Mouse (Mus musculus): ENCODE measurements at regions not wholly inside any gene's neighbourhood (a gene's known extent, or its start where the extent isn't known, plus 50 kb on each side); places are given as distances from the start of the nearest gene placed in this dataset.

- ATAC-seq (replicated peaks; ENCODE audit: insufficient number of reproducible peaks, low FRiP score, low TSS enrichment, low read depth) (no peak), DNase-seq (ENCODE audit: low spot score) (no peak)
- Histone ChIP-seq H3K36me3 (replicated peaks; ENCODE audit: control insufficient read depth, insufficient read depth, low read depth, low read length) (no peaks in the 10 kb centered on the region), H3K4me3 (ENCODE audit: low read depth, low read length) (no peak overlapping the region), H3K4me1 (ENCODE audit: control insufficient read depth, insufficient read depth, low read length) (no peaks in the 10 kb centered on the region; the same call in 1 of the 2 replicates), H3K4me2 (ENCODE audit: low read depth, low read length) (no peak overlapping the region), H3K27me3 (ENCODE audit: control insufficient read depth, insufficient read depth, low read length) (no peaks in the 10 kb centered on the region), H3K27ac (replicated peaks; ENCODE audit: low read depth, low read length) (no peak overlapping the region), H3K9me3 (replicated peaks; ENCODE audit: control insufficient read depth, low read length) (no peaks in the 10 kb centered on the region), H3K9ac (replicated peaks; ENCODE audit: low read length) (no peak overlapping the region)
- 67% methylated on average over 4 of the region's 4 CpGs for WGBS
Measured at GRCm38 (mm10) chr5:118448884-118449515, 111.5 kb upstream of the Med13l start.

GRCm38 (mm10) chr5:118449893-118450292 lies 110.6 kb upstream of the Med13l start:
- no peak overlapping the region for H3K9ac ChIP-seq (replicated peaks; ENCODE audit: low read length)
- no peaks in the 10 kb centered on the region for H3K36me3 ChIP-seq (replicated peaks; ENCODE audit: control insufficient read depth, insufficient read depth, low read depth, low read length)
- no peak overlapping the region for H3K27ac ChIP-seq (replicated peaks; ENCODE audit: low read depth, low read length)
- no peak overlapping the region for H3K4me2 ChIP-seq (ENCODE audit: low read depth, low read length)
- ATAC-seq (replicated peaks; ENCODE audit: insufficient number of reproducible peaks, low FRiP score, low TSS enrichment, low read depth) = no peak
- no peaks in the 10 kb centered on the region for H3K27me3 ChIP-seq (ENCODE audit: control insufficient read depth, insufficient read depth, low read length)
- DNase-seq (ENCODE audit: low spot score) = no peak
- H3K4me1 ChIP-seq (ENCODE audit: control insufficient read depth, insufficient read depth, low read length) = no peaks in the 10 kb centered on the region; the same call in 1 of the 2 replicates
- H3K4me3 ChIP-seq (ENCODE audit: low read depth, low read length) = no peak overlapping the region
- no peaks in the 10 kb centered on the region for H3K9me3 ChIP-seq (replicated peaks; ENCODE audit: control insufficient read depth, low read length)
- 90% methylated on average over 4 of the region's 4 CpGs for WGBS

- no peak for DNase-seq (ENCODE audit: low spot score)
- Histone ChIP-seq H3K27ac (replicated peaks; ENCODE audit: low read depth, low read length) (no peak overlapping the region), H3K4me2 (ENCODE audit: low read depth, low read length) (no peak overlapping the region), H3K4me1 (ENCODE audit: control insufficient read depth, insufficient read depth, low read length) (no peaks in the 10 kb centered on the region), H3K36me3 (replicated peaks; ENCODE audit: control insufficient read depth, insufficient read depth, low read depth, low read length) (no peaks in the 10 kb centered on the region), H3K9me3 (replicated peaks; ENCODE audit: control insufficient read depth, low read length) (no peaks in the 10 kb centered on the region), H3K9ac (replicated peaks; ENCODE audit: low read length) (no peak overlapping the region), H3K4me3 (ENCODE audit: low read depth, low read length) (no peak overlapping the region), H3K27me3 (ENCODE audit: control insufficient read depth, insufficient read depth, low read length) (no peaks in the 10 kb centered on the region)
- WGBS = 80% methylated on average over 2 of the region's 2 CpGs
- no peak for ATAC-seq (replicated peaks; ENCODE audit: insufficient number of reproducible peaks, low FRiP score, low TSS enrichment, low read depth)
Measured at GRCm38 (mm10) chr5:118452052-118452451, 108.4 kb upstream of the Med13l start.

- no peak overlapping the region for H3K4me3 ChIP-seq (ENCODE audit: low read depth, low read length)
- no peaks in the 10 kb centered on the region for H3K27me3 ChIP-seq (ENCODE audit: control insufficient read depth, insufficient read depth, low read length)
- no peaks in the 10 kb centered on the region for H3K9me3 ChIP-seq (replicated peaks; ENCODE audit: control insufficient read depth, low read length)
- DNase-seq (ENCODE audit: low spot score) (no peak), ATAC-seq (replicated peaks; ENCODE audit: insufficient number of reproducible peaks, low FRiP score, low TSS enrichment, low read depth) (no peak)
- H3K36me3 ChIP-seq (replicated peaks; ENCODE audit: control insufficient read depth, insufficient read depth, low read depth, low read length) = no peaks in the 10 kb centered on the region
- no peak overlapping the region for H3K27ac ChIP-seq (replicated peaks; ENCODE audit: low read depth, low read length)
- no peak overlapping the region for H3K9ac ChIP-seq (replicated peaks; ENCODE audit: low read length)
- H3K4me2 ChIP-seq (ENCODE audit: low read depth, low read length) = no peak overlapping the region
- WGBS = 95% methylated on average over 1 of the region's 1 CpGs
- H3K4me1 ChIP-seq (ENCODE audit: control insufficient read depth, insufficient read depth, low read length) = no peaks in the 10 kb centered on the region
Measured at GRCm38 (mm10) chr5:118454096-118454495, 106.4 kb upstream of the Med13l start.

GRCm38 (mm10) chr5:118458727-118459390 lies 101.6 kb upstream of the Med13l start:
- Histone ChIP-seq H3K27me3 (ENCODE audit: control insufficient read depth, insufficient read depth, low read length) (no peaks in the 10 kb centered on the region), H3K9me3 (replicated peaks; ENCODE audit: control insufficient read depth, low read length) (no peaks in the 10 kb centered on the region), H3K4me3 (ENCODE audit: low read depth, low read length) (no peak overlapping the region), H3K9ac (replicated peaks; ENCODE audit: low read length) (peak overlapping the region; percentile 30; the same call in 1 of the 2 replicates), H3K27ac (replicated peaks; ENCODE audit: low read depth, low read length) (no peak overlapping the region), H3K4me2 (ENCODE audit: low read depth, low read length) (peak overlapping the region; percentile 26), H3K36me3 (replicated peaks; ENCODE audit: control insufficient read depth, insufficient read depth, low read depth, low read length) (no peaks in the 10 kb centered on the region), H3K4me1 (ENCODE audit: control insufficient read depth, insufficient read depth, low read length) (peaks cover 2% of the 10 kb centered on the region; the same call in 1 of the 2 replicates)
- DNase-seq (ENCODE audit: low spot score) (peak; percentile 66), ATAC-seq (replicated peaks; ENCODE audit: insufficient number of reproducible peaks, low FRiP score, low TSS enrichment, low read depth) (peak; percentile 58; the same call in 1 of the 2 replicates)
- 3% methylated on average over 16 of the region's 16 CpGs for WGBS

GRCm38 (mm10) chr5:118459391-118459792 lies 101.1 kb upstream of the Med13l start:
- H3K4me1 ChIP-seq (ENCODE audit: control insufficient read depth, insufficient read depth, low read length) = peaks cover 4% of the 10 kb centered on the region; the same call in 1 of the 2 replicates
- H3K27ac ChIP-seq (replicated peaks; ENCODE audit: low read depth, low read length) = no peak overlapping the region
- 1% methylated on average over 12 of the region's 12 CpGs for WGBS
- ATAC-seq (replicated peaks; ENCODE audit: insufficient number of reproducible peaks, low FRiP score, low TSS enrichment, low read depth) (peak; percentile 35; the same call in 1 of the 2 replicates), DNase-seq (ENCODE audit: low spot score) (peak; percentile 68)
- H3K9ac ChIP-seq (replicated peaks; ENCODE audit: low read length) = peak overlapping the region; percentile 30
- no peaks in the 10 kb centered on the region for H3K36me3 ChIP-seq (replicated peaks; ENCODE audit: control insufficient read depth, insufficient read depth, low read depth, low read length)
- no peaks in the 10 kb centered on the region for H3K9me3 ChIP-seq (replicated peaks; ENCODE audit: control insufficient read depth, low read length)
- H3K27me3 ChIP-seq (ENCODE audit: control insufficient read depth, insufficient read depth, low read length) = no peaks in the 10 kb centered on the region
- H3K4me2 ChIP-seq (ENCODE audit: low read depth, low read length) = peak overlapping the region; percentile 26
- no peak overlapping the region for H3K4me3 ChIP-seq (ENCODE audit: low read depth, low read length)

GRCm38 (mm10) chr5:118461967-118462366 lies 98.5 kb upstream of the Med13l start:
- ATAC-seq (replicated peaks; ENCODE audit: insufficient number of reproducible peaks, low FRiP score, low TSS enrichment, low read depth) (no peak), DNase-seq (ENCODE audit: low spot score) (peak; percentile 65)
- Histone ChIP-seq H3K9ac (replicated peaks; ENCODE audit: low read length) (no peak overlapping the region), H3K4me3 (ENCODE audit: low read depth, low read length) (no peak overlapping the region), H3K4me2 (ENCODE audit: low read depth, low read length) (no peak overlapping the region), H3K36me3 (replicated peaks; ENCODE audit: control insufficient read depth, insufficient read depth, low read depth, low read length) (no peaks in the 10 kb centered on the region), H3K27me3 (ENCODE audit: control insufficient read depth, insufficient read depth, low read length) (no peaks in the 10 kb centered on the region), H3K27ac (replicated peaks; ENCODE audit: low read depth, low read length) (no peak overlapping the region), H3K4me1 (ENCODE audit: control insufficient read depth, insufficient read depth, low read length) (peaks cover 6% of the 10 kb centered on the region; the same call in 1 of the 2 replicates), H3K9me3 (replicated peaks; ENCODE audit: control insufficient read depth, low read length) (no peaks in the 10 kb centered on the region)
- WGBS = 11% methylated on average over 4 of the region's 4 CpGs

Measured in embryonic facial prominence, embryonic 11.5 days (tissue).